Mouse (Mus musculus) spleen, postnatal 10 days (tissue): ENCODE measurements around the gene Atp11a.

Experiments
- DNase-seq, 2 experiments: peaks; one replicate each; pipeline ENCODE4 v3.0.0; 2021 to 2022; ENCODE audit warnings: low spot score in 2 of 2

Gene Atp11a

GRCm38 (mm10) chr8:12811231-12811630, 54.4 kb downstream of the Atp11a start:
- DNase-seq, result no peak

GRCm38 (mm10) chr8:12816412-12816811, 59.6 kb downstream of the Atp11a start:
- no peak for DNase-seq

GRCm38 (mm10) chr8:12822892-12823291, 66.1 kb downstream of the Atp11a start:
- DNase-seq, result no peak

- no peak for DNase-seq
Observed at GRCm38 (mm10) chr8:12824562-12824961, 67.7 kb downstream of the Atp11a start.

GRCm38 (mm10) chr8:12825236-12825635, 68.4 kb downstream of the Atp11a start:
- no peak for DNase-seq

- no peak for DNase-seq
Observed at GRCm38 (mm10) chr8:12825686-12826237, 68.9 kb downstream of the Atp11a start.

GRCm38 (mm10) chr8:12827124-12827523, 70.3 kb downstream of the Atp11a start:
- DNase-seq, result no peak

- no peak for DNase-seq
Observed at GRCm38 (mm10) chr8:12828298-12828697, 71.5 kb downstream of the Atp11a start.

- no peak for DNase-seq
Observed at GRCm38 (mm10) chr8:12829381-12829780, 72.6 kb downstream of the Atp11a start.

GRCm38 (mm10) chr8:12831659-12832589, 75.1 kb downstream of the Atp11a start:
- no peak for DNase-seq

- no peak for DNase-seq
Observed at GRCm38 (mm10) chr8:12833616-12834015, 76.8 kb downstream of the Atp11a start.

GRCm38 (mm10) chr8:12840834-12841233, 84.0 kb downstream of the Atp11a start:
- no peak for DNase-seq

GRCm38 (mm10) chr8:12842342-12842995, 85.7 kb downstream of the Atp11a start:
- DNase-seq, result no peak

- no peak for DNase-seq
Observed at GRCm38 (mm10) chr8:12844347-12844950, 87.6 kb downstream of the Atp11a start.

- DNase-seq, result no peak
Observed at GRCm38 (mm10) chr8:12846447-12846846, 89.6 kb downstream of the Atp11a start.

- no peak for DNase-seq
Observed at GRCm38 (mm10) chr8:12851241-12851640, 94.4 kb downstream of the Atp11a start.

- DNase-seq, result no peak
Observed at GRCm38 (mm10) chr8:12856038-12856437, 99.2 kb downstream of the Atp11a start.

- DNase-seq, result no peak
Observed at GRCm38 (mm10) chr8:12863061-12863460, 106.2 kb downstream of the Atp11a start.

- no peak for DNase-seq
Observed at GRCm38 (mm10) chr8:12863608-12864007, 106.8 kb downstream of the Atp11a start.

- DNase-seq, result no peak
Observed at GRCm38 (mm10) chr8:12865790-12866189, 109.0 kb downstream of the Atp11a start.

GRCm38 (mm10) chr8:12869661-12870060, 112.8 kb downstream of the Atp11a start:
- DNase-seq, result no peak

- DNase-seq, result no peak
Observed at GRCm38 (mm10) chr8:12870656-12871055, 113.8 kb downstream of the Atp11a start.
